Comparison of ENCODE assay signal across 27 mouse cellular contexts in the genomic region with DNA sequence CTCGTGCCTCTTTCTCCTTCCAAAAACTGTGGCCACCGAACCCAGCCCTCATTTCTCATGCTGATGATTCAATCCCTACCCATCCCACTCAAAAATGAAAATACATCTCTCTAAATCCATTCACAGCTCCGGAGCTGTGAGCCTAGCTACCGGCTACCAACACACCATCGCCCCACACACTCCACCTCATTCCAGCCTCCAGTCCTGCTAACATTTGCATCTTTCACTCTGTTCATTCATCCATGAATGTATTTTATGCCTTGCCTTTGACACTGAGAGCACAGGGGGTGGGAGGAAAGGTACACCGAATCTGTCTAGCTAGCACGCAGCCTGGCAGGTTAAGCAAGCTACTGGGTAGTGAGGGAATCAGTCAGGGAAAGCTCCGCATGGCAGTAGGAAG. TPM values are rescaled to one million over a fixed set of nuclear protein-coding genes. Genes with fewer than 3 reads are reported as not detected.
A peak's percentile ranks its signal among the peaks of the same experiment; 100 is the strongest.
DNase-seq lines count a peak whose midpoint lies in the region; ATAC-seq and TF ChIP-seq lines count a peak whose summit lies in the region.
"Had no signal": no experiment of that assay in that cellular context is flagged by ENCODE, and none has a peak within 500 bp of the region (broad histone marks: within the 10 kb centered on the region; RNA-seq: fewer than 3 reads in every experiment).

No protein-coding gene starts in this region.

- no peak for TF ChIP-seq CTCF in kidney, postnatal 0 days (IDR thresholded peaks at IDR 0.05; ENCODE audit: low read depth)

- H3K27ac ChIP-seq in kidney, postnatal 0 days, result 0 out of 2 replicates have a peak overlapping the region, but pooled peaks have one; percentile 20
- H3K27ac ChIP-seq: embryonic facial prominence, embryonic 10.5 days; heart, embryonic 15.5 days; hindbrain, embryonic 13.5 days; limb, embryonic 10.5 days; liver, embryonic 15.5 days; lung, embryonic 15.5 days; midbrain, embryonic 13.5 days had no signal

- DNase-seq in frontal cortex, adult 2 months (ENCODE audit: extremely low spot score in 1 of 2, low spot score in 1 of 2), result peak; percentile 44 to 66
- no peak for DNase-seq in frontal cortex, postnatal 10 days (ENCODE audit: low spot score in 2 of 2)
- DNase-seq in kidney, postnatal 0 days (ENCODE audit: low spot score), result peak; percentile 27
- DNase-seq in kidney, adult 18-20 months, result no peak
- DNase-seq in right cerebral cortex, adult 2 months (ENCODE audit: low spot score in 2 of 2), result peak; percentile 52 to 61
- no peak for DNase-seq in right cerebral cortex, postnatal 14 days
- DNase-seq in adrenal gland, postnatal 36 days, result no peak
- DNase-seq: adrenal gland, postnatal 14 days; cerebellum, postnatal 10 days; gastrocnemius, postnatal 25 days; heart, postnatal 36 days; kidney, postnatal 10 days; liver; lung, postnatal 36 days had no signal

- H3K36me3 ChIP-seq in kidney, postnatal 0 days (ENCODE audit: insufficient read depth, low read length), result no peaks in the 10 kb centered on the region
- H3K36me3 ChIP-seq: embryonic facial prominence, embryonic 10.5 days; heart, embryonic 15.5 days; hindbrain, embryonic 13.5 days; limb, embryonic 10.5 days; liver, embryonic 15.5 days; lung, embryonic 15.5 days; midbrain, embryonic 13.5 days had no signal

- H3K4me3 ChIP-seq in kidney, postnatal 0 days (replicated peaks; ENCODE audit: low read depth, low read length), result no peak overlapping the region
- H3K4me3 ChIP-seq: embryonic facial prominence, embryonic 10.5 days; heart, embryonic 15.5 days; hindbrain, embryonic 13.5 days; limb, embryonic 10.5 days; liver, embryonic 15.5 days; lung, embryonic 15.5 days; megakaryocyte, embryonic 14.5 days; midbrain, embryonic 13.5 days had no signal

- WGBS in kidney, postnatal 0 days, result 60% methylated on average over 8 of the region's 8 CpGs

- no peak overlapping the region for H3K4me2 ChIP-seq in kidney, postnatal 0 days (ENCODE audit: low read length)
- H3K4me2 ChIP-seq: heart, embryonic 15.5 days; hindbrain, embryonic 13.5 days; liver, embryonic 15.5 days; lung, embryonic 15.5 days; midbrain, embryonic 13.5 days had no signal

- H3K9me3 ChIP-seq in kidney, postnatal 0 days (replicated peaks; ENCODE audit: low read length), result no peaks in the 10 kb centered on the region
- H3K9me3 ChIP-seq: embryonic facial prominence, embryonic 10.5 days; heart, embryonic 15.5 days; hindbrain, embryonic 13.5 days; limb, embryonic 10.5 days; liver, embryonic 15.5 days; lung, embryonic 15.5 days; megakaryocyte, embryonic 14.5 days; midbrain, embryonic 13.5 days had no signal

- no peak for ATAC-seq in kidney, postnatal 0 days (replicated peaks; ENCODE audit: low FRiP score, low read depth)
- ATAC-seq: CD4-positive, CD25-positive, alpha-beta regulatory T cell, adult 4 months; midbrain, embryonic 13.5 days had no signal

- H3K27me3 ChIP-seq in kidney, postnatal 0 days (ENCODE audit: insufficient read depth, low read length), result no peaks in the 10 kb centered on the region
- H3K27me3 ChIP-seq: heart, embryonic 15.5 days; liver, embryonic 15.5 days; lung, embryonic 15.5 days; megakaryocyte, embryonic 14.5 days had no signal

- H3K9ac ChIP-seq in kidney, postnatal 0 days (ENCODE audit: low read depth, low read length), result no peak overlapping the region
- H3K9ac ChIP-seq: heart, embryonic 15.5 days; hindbrain, embryonic 13.5 days; liver, embryonic 15.5 days; lung, embryonic 15.5 days; midbrain, embryonic 13.5 days had no signal

- H3K4me1 ChIP-seq in kidney, postnatal 0 days (replicated peaks; ENCODE audit: insufficient read depth, low read length), result peaks cover 9% of the 10 kb centered on the region; the same call in 1 of the 2 replicates

RNA-seq across cellular contexts. Expression of a gene that starts 3.0 kb away (rescaled TPM):
- polyA plus RNA-seq in frontal cortex, adult 2 months (2012; rRNA removed), result 0.15 TPM in 1 of 2 replicates, not detected in the other
- 4.8 and 4.9 TPM in 2 replicates for polyA plus RNA-seq in kidney, postnatal 0 days (2015; fragmentation: Nextera tagmentation; extraction: Ambion mirVana)
- 1 to 10 TPM in 1 of 2 experiments, under 1 TPM in 1; 0.79 to 2.5 TPM for total RNA-seq in adrenal gland, postnatal 36 days (2021)
- total RNA-seq: gastrocnemius, postnatal 25 days; layer of hippocampus, adult 18-20 months; monocyte, adult 5-6 weeks had no signal
- polyA plus RNA-seq: hindbrain, embryonic 13.5 days had no signal

RNA-seq across cellular contexts. Expression of a gene that starts 3.1 kb away (rescaled TPM):
- polyA plus RNA-seq in frontal cortex, adult 2 months (2012; rRNA removed), result 97.6 and 113 TPM in 2 replicates
- polyA plus RNA-seq in kidney, postnatal 0 days (2015; fragmentation: Nextera tagmentation; extraction: Ambion mirVana), result 291 and 326 TPM in 2 replicates
- 100 to 1,000 TPM; 585 to 650 TPM for total RNA-seq in adrenal gland, postnatal 36 days (2021)

RNA-seq across cellular contexts. Expression of a gene that starts 42.8 kb away (rescaled TPM):
- polyA plus RNA-seq in frontal cortex, adult 2 months (2012; rRNA removed), result 19.2 and 19.5 TPM in 2 replicates
- polyA plus RNA-seq in kidney, postnatal 0 days (2015; fragmentation: Nextera tagmentation; extraction: Ambion mirVana), result not detected in 2 replicates
- not detected for total RNA-seq in adrenal gland, postnatal 36 days (2021)
- total RNA-seq: adrenal gland, postnatal 14 days; gastrocnemius, postnatal 25 days; heart, adult 8-10 months; heart, postnatal 36 days; monocyte, adult 5-6 weeks; neutrophil, adult 5-6 weeks had no signal
- polyA plus RNA-seq: CD4-positive, CD25-positive, alpha-beta regulatory T cell, adult 4 months; embryonic facial prominence, embryonic 10.5 days; limb, embryonic 10.5 days; liver, embryonic 15.5 days had no signal

Comparison
In these comparisons a context has a peak if more than half of its experiments do, and no peak if none do; other contexts are left out.
1. DNase-seq: peak in frontal cortex, adult 2 months (2 of 2), kidney, postnatal 0 days (single experiment) and right cerebral cortex, adult 2 months (2 of 2); none in frontal cortex, postnatal 10 days (0 of 2), kidney, adult 18-20 months (single experiment), right cerebral cortex, postnatal 14 days (single experiment) and adrenal gland, postnatal 36 days (0 of 2).
2. RNA of a gene that starts 42.8 kb away (polyA plus RNA-seq): 19.2 to 19.5 TPM in frontal cortex, adult 2 months; not detected in kidney, postnatal 0 days; every median in the first group is over 10 times any median in the second.